ENCODE assay signal across 31 mouse cellular contexts in the genomic region with DNA sequence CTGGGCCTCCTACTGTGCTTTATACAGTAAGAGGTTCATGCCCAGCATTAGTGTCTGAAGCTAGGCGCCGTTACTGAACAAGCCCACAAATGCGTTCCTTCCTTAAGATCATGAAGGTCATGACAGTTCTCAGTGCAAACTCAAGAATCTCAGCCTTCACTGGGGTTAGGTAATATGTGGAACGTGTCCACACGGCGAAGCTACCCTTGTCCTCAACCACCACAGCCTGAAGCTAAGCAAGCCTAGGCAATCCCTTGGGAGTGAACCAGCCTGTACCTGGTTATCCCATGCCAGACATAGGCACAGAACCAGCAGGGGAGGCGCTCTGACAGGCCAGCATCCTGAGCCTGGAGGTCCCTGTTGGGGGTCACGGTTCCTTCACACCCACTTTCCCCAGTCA. TPM values are rescaled to one million over a fixed set of nuclear protein-coding genes. Genes with fewer than 3 reads are reported as not detected.
"Had no signal": no experiment of that assay in that cellular context is flagged by ENCODE, and none has a peak within 500 bp of the region (broad histone marks: within the 10 kb centered on the region; RNA-seq: fewer than 3 reads in every experiment).

No protein-coding gene starts in this region.

- H3K4me3 ChIP-seq: heart, embryonic 12.5 days; heart, embryonic 13.5 days; heart, embryonic 15.5 days; hindbrain, embryonic 10.5 days; hindbrain, embryonic 12.5 days; hindbrain, embryonic 13.5 days; hindbrain, embryonic 15.5 days; intestine, embryonic 15.5 days; kidney, embryonic 15.5 days; layer of hippocampus, adult 2 months; left cerebral cortex, adult 2 months had no signal

- H3K27ac ChIP-seq: heart, embryonic 13.5 days; heart, embryonic 15.5 days; hindbrain, embryonic 10.5 days; hindbrain, embryonic 12.5 days; hindbrain, embryonic 13.5 days; hindbrain, embryonic 14.5 days; hindbrain, embryonic 15.5 days; hindbrain, postnatal 0 days; intestine, embryonic 15.5 days; kidney, embryonic 15.5 days; kidney, postnatal 0 days; layer of hippocampus, adult 2 months; left cerebral cortex, adult 2 months had no signal

- DNase-seq: heart, postnatal 10 days; heart, postnatal 14 days; heart, postnatal 36 days; heart, postnatal 4 days; kidney, adult 9 months; kidney, postnatal 10 days; kidney, postnatal 14 days; kidney, postnatal 36 days; kidney, postnatal 4 days; layer of hippocampus, adult 9-11 months; layer of hippocampus, postnatal 36 days had no signal

RNA-seq across cellular contexts. Expression of gene Slco4a1, which starts 12.8 kb away (rescaled TPM):
- total RNA-seq: heart, postnatal 25 days had no signal
- polyA plus RNA-seq: heart, embryonic 11.5 days; heart, postnatal 0 days had no signal

RNA-seq across cellular contexts. Expression of gene Ntsr1, which starts 30.9 kb away (rescaled TPM):
- total RNA-seq: heart, postnatal 14 days; heart, postnatal 25 days; heart, postnatal 36 days; hematopoietic stem cell, adult 5-6 weeks had no signal
- polyA plus RNA-seq: inflammation-experienced regulatory T-cells, adult 6 months; kidney, adult 2 months had no signal
